Mouse (Mus musculus): ENCODE measurements around the gene Spem2. TPM values are rescaled to one million over a fixed set of nuclear protein-coding genes. Genes with fewer than 3 reads are reported as not detected.
"Not testable (repeated sequence)": the region's sequence is repeated elsewhere in the genome, so short reads cannot be mapped to it uniquely, and the experiment has no call there.

The Spem2 gene
- not detected in 2 replicates for polyA plus RNA-seq (2015; fragmentation: Nextera tagmentation; extraction: Ambion mirVana)

DNA sequence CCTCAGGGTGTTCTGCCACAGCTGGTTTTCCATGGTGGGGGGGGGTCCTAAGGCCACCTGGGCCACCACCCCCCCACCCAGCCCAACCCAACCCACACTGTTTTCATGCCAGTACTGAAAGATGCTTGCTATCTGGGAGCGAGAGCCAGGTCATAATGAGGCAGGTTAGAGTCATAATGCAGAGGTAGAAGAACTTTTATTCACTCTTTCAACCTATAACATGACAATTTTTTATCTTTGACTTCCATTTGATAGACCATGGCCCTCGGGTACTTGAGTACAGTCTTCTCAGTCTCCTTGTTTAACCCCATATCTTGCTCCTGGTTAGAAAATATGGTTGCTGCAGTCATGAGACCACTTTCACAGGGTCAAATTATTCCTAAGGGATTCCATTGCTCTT, at the start of gene Spem2:
Spem2 (minus strand) TSS at position 101 of the 400 bp plus-strand sequence.
- 58% methylated on average over 2 of the region's 2 CpGs for WGBS (ENCODE audit: insufficient replicate concordance)
- Histone ChIP-seq H3K27me3 (ENCODE audit: control insufficient read depth, insufficient read depth, low read depth, low read length) (no peaks in the 10 kb centered on the region), H3K9me3 (replicated peaks; ENCODE audit: control insufficient read depth, low read length) (no peaks in the 10 kb centered on the region), H3K4me1 (ENCODE audit: control insufficient read depth, low read depth, low read length) (no peaks in the 10 kb centered on the region), H3K4me2 (ENCODE audit: low read depth, low read length) (no peak within 1 kb of the TSS), H3K4me3 (ENCODE audit: low read depth, low read length) (no peak within 1 kb of the TSS), H3K9ac (ENCODE audit: low read depth, low read length) (no peak within 1 kb of the TSS), H3K36me3 (ENCODE audit: control insufficient read depth, insufficient read depth) (no peaks in the 10 kb centered on the region), H3K27ac (ENCODE audit: low read length) (no peak within 1 kb of the TSS)
- no peak for ATAC-seq (ENCODE audit: low read depth)

DNA sequence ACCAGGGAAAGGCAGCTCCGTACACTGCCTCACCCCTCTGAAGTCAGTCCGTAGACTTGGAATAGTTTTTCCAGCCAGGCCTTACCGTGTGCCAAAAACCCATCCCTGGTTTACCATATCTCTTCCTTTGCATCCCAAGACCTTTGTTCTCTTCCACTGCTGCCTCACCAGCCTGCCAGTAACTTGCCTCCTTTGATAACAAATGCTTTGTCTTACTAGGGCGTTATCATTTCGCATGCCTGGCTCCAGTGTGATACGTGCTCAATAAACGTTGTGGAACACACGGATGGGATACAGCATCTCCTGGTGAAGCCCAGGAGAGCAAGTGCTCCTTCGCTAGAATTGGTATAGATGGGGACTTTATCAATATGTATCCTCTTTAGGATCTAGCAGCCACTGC, 49.1 kb upstream of the Spem2 start:
- peak; percentile 62 for ATAC-seq (ENCODE audit: low read depth)
- H3K9ac ChIP-seq (ENCODE audit: low read depth, low read length): peak overlapping the region; percentile 30
- no peak overlapping the region for H3K4me2 ChIP-seq (ENCODE audit: low read depth, low read length)
- H3K4me1 ChIP-seq (ENCODE audit: control insufficient read depth, low read depth, low read length): peaks cover 34% of the 10 kb centered on the region
- H3K4me3 ChIP-seq (ENCODE audit: low read depth, low read length): no peak overlapping the region
- no peaks in the 10 kb centered on the region for H3K27me3 ChIP-seq (ENCODE audit: control insufficient read depth, insufficient read depth, low read depth, low read length)
- WGBS (ENCODE audit: insufficient replicate concordance): 32% methylated on average over 9 of the region's 9 CpGs
- no peaks in the 10 kb centered on the region for H3K9me3 ChIP-seq (replicated peaks; ENCODE audit: control insufficient read depth, low read length)
- no peaks in the 10 kb centered on the region for H3K36me3 ChIP-seq (ENCODE audit: control insufficient read depth, insufficient read depth)
- H3K27ac ChIP-seq (ENCODE audit: low read length): peak overlapping the region; percentile 51; the same call in 1 of the 2 replicates

DNA sequence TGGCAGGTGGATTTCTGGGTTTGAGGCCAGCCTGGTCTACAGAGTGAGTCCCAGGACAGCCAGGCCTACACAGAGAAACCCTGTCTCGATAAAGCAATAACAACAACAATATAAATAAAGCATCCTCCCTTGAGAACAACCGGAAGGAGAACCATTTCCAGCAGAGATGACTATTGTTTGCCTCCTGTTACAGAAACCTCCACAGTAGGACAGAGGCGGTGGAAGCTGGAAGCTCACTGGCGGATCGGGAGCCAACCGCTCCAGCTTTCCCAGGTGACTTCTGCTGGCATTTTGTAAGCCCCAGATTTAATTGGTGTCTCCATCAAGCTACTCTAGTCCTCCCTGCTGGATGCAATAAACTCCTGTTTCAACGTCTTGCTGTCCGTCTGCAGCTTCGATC, 47.3 kb upstream of the Spem2 start:
- no peak overlapping the region for H3K4me3 ChIP-seq (ENCODE audit: low read depth, low read length)
- no peak overlapping the region for H3K9ac ChIP-seq (ENCODE audit: low read depth, low read length)
- H3K36me3 ChIP-seq (ENCODE audit: control insufficient read depth, insufficient read depth): no peaks in the 10 kb centered on the region
- peaks cover 34% of the 10 kb centered on the region for H3K4me1 ChIP-seq (ENCODE audit: control insufficient read depth, low read depth, low read length)
- no peak overlapping the region for H3K4me2 ChIP-seq (ENCODE audit: low read depth, low read length)
- H3K27ac ChIP-seq (ENCODE audit: low read length): peak overlapping the region; percentile 51; the same call in 1 of the 2 replicates
- H3K9me3 ChIP-seq (replicated peaks; ENCODE audit: control insufficient read depth, low read length): no peaks in the 10 kb centered on the region
- ATAC-seq (ENCODE audit: low read depth): no peak
- 86% methylated on average over 9 of the region's 9 CpGs for WGBS (ENCODE audit: insufficient replicate concordance)
- no peaks in the 10 kb centered on the region for H3K27me3 ChIP-seq (ENCODE audit: control insufficient read depth, insufficient read depth, low read depth, low read length)

DNA sequence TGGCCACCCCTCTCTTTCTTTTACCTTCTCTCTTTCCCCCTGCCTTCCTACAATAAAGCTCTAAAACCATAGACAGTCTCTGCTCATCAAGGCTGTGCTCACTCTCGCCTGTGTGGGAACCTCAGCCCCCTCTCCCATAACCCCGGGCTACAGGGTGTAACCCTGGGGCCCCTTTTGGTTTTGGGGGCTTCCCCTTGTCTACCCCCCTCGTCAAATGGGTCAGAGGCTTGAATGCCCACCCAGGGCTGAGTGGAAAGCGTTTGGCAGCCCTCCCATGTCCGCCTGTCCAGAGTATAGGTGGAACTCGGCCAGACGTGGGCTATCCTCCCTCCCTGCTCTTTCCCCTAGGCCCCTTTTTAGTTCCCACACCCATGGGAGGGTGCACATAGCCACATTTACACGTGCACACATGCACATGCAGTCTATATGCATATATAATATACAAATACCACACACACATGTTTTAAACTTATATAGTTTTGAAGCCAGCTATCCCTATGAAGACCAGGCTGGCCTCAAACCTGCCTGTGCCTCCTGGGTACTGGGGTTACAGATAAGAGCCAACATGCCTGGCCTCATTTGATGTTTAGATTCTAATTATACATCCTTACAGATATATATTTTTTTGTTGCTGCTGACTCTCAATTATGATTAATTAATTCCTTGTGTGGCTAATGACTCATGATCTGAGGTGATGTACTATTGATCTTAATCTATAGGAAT, 46.0 kb upstream of the Spem2 start:
- Histone ChIP-seq H3K9me3 (replicated peaks; ENCODE audit: control insufficient read depth, low read length) (no peaks in the 10 kb centered on the region), H3K4me2 (ENCODE audit: low read depth, low read length) (peak overlapping the region; percentile 36), H3K9ac (ENCODE audit: low read depth, low read length) (0 out of 2 replicates have a peak overlapping the region, but pooled peaks have one; percentile 38), H3K27me3 (ENCODE audit: control insufficient read depth, insufficient read depth, low read depth, low read length) (no peaks in the 10 kb centered on the region), H3K27ac (ENCODE audit: low read length) (peak overlapping the region; percentile 68), H3K4me1 (ENCODE audit: control insufficient read depth, low read depth, low read length) (peaks cover 34% of the 10 kb centered on the region), H3K4me3 (ENCODE audit: low read depth, low read length) (no peak overlapping the region), H3K36me3 (ENCODE audit: control insufficient read depth, insufficient read depth) (no peaks in the 10 kb centered on the region)
- WGBS (ENCODE audit: insufficient replicate concordance): 25% methylated on average over 8 of the region's 8 CpGs
- peak; percentile 57 for ATAC-seq (ENCODE audit: low read depth)

- not testable (repeated sequence) for H3K27me3 ChIP-seq (ENCODE audit: control insufficient read depth, insufficient read depth, low read depth, low read length); H3K4me3 ChIP-seq (ENCODE audit: low read depth, low read length); H3K9ac ChIP-seq (ENCODE audit: low read depth, low read length); H3K36me3 ChIP-seq (ENCODE audit: control insufficient read depth, insufficient read depth); H3K9me3 ChIP-seq (replicated peaks; ENCODE audit: control insufficient read depth, low read length)
- Histone ChIP-seq H3K27ac (ENCODE audit: low read length) (peak overlapping the region; percentile 68; the same call in 1 of the 2 replicates), H3K4me2 (ENCODE audit: low read depth, low read length) (peak overlapping the region; percentile 36), H3K4me1 (ENCODE audit: control insufficient read depth, low read depth, low read length) (peaks cover 34% of the 10 kb centered on the region)
- ATAC-seq (ENCODE audit: low read depth): peak; percentile 58
- 71% methylated on average over 3 of the region's 3 CpGs for WGBS (ENCODE audit: insufficient replicate concordance)
These were observed 45.5 kb upstream of the Spem2 start for GRCm38 (mm10) chr11:69863729-69864128.

DNA sequence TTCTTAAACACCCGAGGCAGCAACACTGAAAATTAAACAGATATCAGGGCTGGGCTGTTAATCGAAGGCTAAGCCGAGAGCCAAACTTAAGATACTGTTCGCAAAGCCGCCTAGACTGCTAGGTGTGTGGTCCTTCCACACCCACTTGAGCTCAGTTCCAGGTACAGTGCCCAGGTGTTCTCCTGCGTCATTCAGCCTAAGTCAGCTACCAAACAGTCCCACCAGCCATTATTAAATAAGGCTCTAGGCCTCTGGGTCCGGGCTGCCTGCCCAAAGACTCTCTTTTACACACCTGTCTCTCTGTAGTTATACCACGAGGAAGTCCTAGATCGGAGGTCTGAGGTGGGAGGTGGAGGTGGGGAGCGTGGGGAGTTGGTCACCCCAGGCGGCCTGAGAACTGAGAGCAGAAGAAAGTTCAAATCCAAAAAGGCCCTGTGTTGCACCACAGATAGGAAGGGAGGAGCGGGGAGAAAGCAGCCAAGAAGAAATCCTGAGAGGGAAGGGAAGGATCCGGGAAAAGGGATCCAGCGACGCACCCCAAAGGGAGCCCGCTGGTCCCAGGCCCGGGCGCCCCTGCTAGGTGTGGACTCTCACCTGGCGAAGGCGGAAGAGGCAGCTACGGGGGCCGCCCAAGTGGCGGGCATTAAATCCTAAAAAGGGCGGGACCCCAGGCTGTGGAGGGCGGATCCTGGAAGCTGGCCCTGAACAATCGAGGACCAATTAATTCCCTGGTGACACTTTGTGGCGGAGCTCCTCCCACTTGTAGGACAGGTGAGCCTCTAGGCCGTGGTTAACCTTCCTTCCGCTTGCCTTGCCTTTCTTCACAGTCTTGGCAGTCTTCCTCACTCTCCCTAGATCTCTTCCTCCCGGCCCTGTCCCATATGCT, 40.1 kb upstream of the Spem2 start, which contains the start of gene Tnk1:
Tnk1 (minus strand) TSS at position 618 of the 886 bp plus-strand sequence.
- Histone ChIP-seq H3K27ac (ENCODE audit: low read length) (no peak within 1 kb of the TSS), H3K4me1 (ENCODE audit: control insufficient read depth, low read depth, low read length) (peaks cover 28% of the 10 kb centered on the region), H3K9ac (ENCODE audit: low read depth, low read length) (no peak within 1 kb of the TSS), H3K4me3 (ENCODE audit: low read depth, low read length) (no peak within 1 kb of the TSS), H3K4me2 (ENCODE audit: low read depth, low read length) (no peak within 1 kb of the TSS; the same call in 1 of the 2 replicates), H3K27me3 (ENCODE audit: control insufficient read depth, insufficient read depth, low read depth, low read length) (peaks cover 10% of the 10 kb centered on the region), H3K36me3 (ENCODE audit: control insufficient read depth, insufficient read depth) (no peaks in the 10 kb centered on the region), H3K9me3 (replicated peaks; ENCODE audit: control insufficient read depth, low read length) (no peaks in the 10 kb centered on the region)
- 40% methylated on average over 30 of the region's 30 CpGs for WGBS (ENCODE audit: insufficient replicate concordance)
- ATAC-seq (ENCODE audit: low read depth): no peak

DNA sequence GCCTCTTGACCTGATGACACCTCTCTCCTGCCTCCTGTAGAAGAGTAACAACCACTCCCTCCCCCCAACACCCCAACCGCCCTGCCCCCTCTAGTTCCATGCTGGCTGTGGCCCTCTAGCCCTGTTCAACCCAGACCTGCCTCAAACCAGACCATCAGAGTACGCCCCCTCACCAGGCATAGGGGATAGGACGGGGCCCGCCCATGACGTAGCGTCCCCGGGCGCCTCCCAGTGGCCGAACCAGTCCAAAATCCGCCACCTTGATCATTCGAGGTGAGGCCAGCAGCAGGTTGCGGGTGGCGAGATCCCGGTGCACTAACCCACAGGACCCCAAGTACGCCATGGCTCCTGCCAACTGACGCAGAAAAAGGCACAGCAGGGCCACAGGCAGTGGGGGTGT, 37.1 kb upstream of the Spem2 start:
- Histone ChIP-seq H3K9ac (ENCODE audit: low read depth, low read length) (peak overlapping the region; percentile 46), H3K9me3 (replicated peaks; ENCODE audit: control insufficient read depth, low read length) (no peaks in the 10 kb centered on the region), H3K27ac (ENCODE audit: low read length) (peak overlapping the region; percentile 93), H3K27me3 (ENCODE audit: control insufficient read depth, insufficient read depth, low read depth, low read length) (peaks cover 10% of the 10 kb centered on the region), H3K36me3 (ENCODE audit: control insufficient read depth, insufficient read depth) (peaks cover 14% of the 10 kb centered on the region), H3K4me2 (ENCODE audit: low read depth, low read length) (peak overlapping the region; percentile 41), H3K4me3 (ENCODE audit: low read depth, low read length) (no peak overlapping the region), H3K4me1 (ENCODE audit: control insufficient read depth, low read depth, low read length) (peaks cover 55% of the 10 kb centered on the region)
- 19% methylated on average over 16 of the region's 16 CpGs for WGBS (ENCODE audit: insufficient replicate concordance)
- ATAC-seq (ENCODE audit: low read depth): 0 out of 2 replicates have a peak, but pooled peaks have one; percentile 14

- H3K4me2 ChIP-seq (ENCODE audit: low read depth, low read length): peak overlapping the region; percentile 41
- WGBS (ENCODE audit: insufficient replicate concordance): 57% methylated on average over 10 of the region's 10 CpGs
- peak overlapping the region; percentile 6; the same call in 1 of the 2 replicates for H3K4me3 ChIP-seq (ENCODE audit: low read depth, low read length)
These were observed 36.4 kb upstream of the Spem2 start for GRCm38 (mm10) chr11:69854680-69855079.

More at GRCm38 (mm10) chr11:69854680-69855079, 36.4 kb upstream of the Spem2 start:
- Histone ChIP-seq H3K4me1 (ENCODE audit: control insufficient read depth, low read depth, low read length) (peaks cover 60% of the 10 kb centered on the region), H3K9me3 (replicated peaks; ENCODE audit: control insufficient read depth, low read length) (no peaks in the 10 kb centered on the region), H3K9ac (ENCODE audit: low read depth, low read length) (peak overlapping the region; percentile 46), H3K27me3 (ENCODE audit: control insufficient read depth, insufficient read depth, low read depth, low read length) (peaks cover 10% of the 10 kb centered on the region), H3K27ac (ENCODE audit: low read length) (peak overlapping the region; percentile 93), H3K36me3 (ENCODE audit: control insufficient read depth, insufficient read depth) (peaks cover 20% of the 10 kb centered on the region)
- no peak for ATAC-seq (ENCODE audit: low read depth)
